Mouse (Mus musculus): Measurements from ENCODE around the gene Mgat5. TPM values are rescaled to one million over a fixed set of nuclear protein-coding genes. Genes with fewer than 3 reads are reported as not detected.

Gene Mgat5
- polyA plus RNA-seq, 1 experiment = 3.6 TPM

GRCm38 (mm10) chr1:127418916-127419575 lies 214.2 kb downstream of the Mgat5 start:
- H3ac ChIP-seq (ENCODE audit: control insufficient read depth, insufficient read length, low read depth) = no peak overlapping the region
- H3K79me2 ChIP-seq (ENCODE audit: control insufficient read depth, insufficient read depth) = no peaks in the 10 kb centered on the region
- H3K79me3 ChIP-seq (ENCODE audit: low read depth) = no peaks in the 10 kb centered on the region
- H3K36me3 ChIP-seq (ENCODE audit: control insufficient read depth, insufficient read depth) = no peaks in the 10 kb centered on the region
- no peak for TF ChIP-seq USF1 (IDR thresholded peaks at IDR 0.05; ENCODE audit: low read depth)
- TF ChIP-seq CTCF (IDR thresholded peaks at IDR 0.05; ENCODE audit: control insufficient read depth, insufficient read depth, insufficient read length) = no peak
- no peak for TF ChIP-seq CEBPB (IDR thresholded peaks at IDR 0.05; ENCODE audit: low read depth)
- TF ChIP-seq MYOD1 (IDR thresholded peaks at IDR 0.05; ENCODE audit: control insufficient read depth, insufficient read length, low read depth) = no peak
- no peak for TF ChIP-seq MYOG (IDR thresholded peaks at IDR 0.05; ENCODE audit: control insufficient read depth, extremely low read depth, insufficient read length)
- TF ChIP-seq FOSL1 (IDR thresholded peaks at IDR 0.05; ENCODE audit: insufficient read depth, low read length, poor library complexity, severe bottlenecking) = no peak
- no peak for TF ChIP-seq MAX (IDR thresholded peaks at IDR 0.05)
- no peak overlapping the region for H3K4me3 ChIP-seq (ENCODE audit: insufficient read depth, poor library complexity, severe bottlenecking)
- H3K27me3 ChIP-seq (ENCODE audit: control insufficient read depth, insufficient read depth, insufficient read length) = no peaks in the 10 kb centered on the region

- Histone ChIP-seq H3K36me3 (ENCODE audit: control insufficient read depth, insufficient read depth) (no peaks in the 10 kb centered on the region), H3K79me3 (ENCODE audit: low read depth) (no peaks in the 10 kb centered on the region), H3K27me3 (ENCODE audit: control insufficient read depth, insufficient read depth, insufficient read length) (no peaks in the 10 kb centered on the region), H3K79me2 (ENCODE audit: control insufficient read depth, insufficient read depth) (no peaks in the 10 kb centered on the region), H3ac (ENCODE audit: control insufficient read depth, insufficient read length, low read depth) (no peak overlapping the region), H3K4me3 (ENCODE audit: insufficient read depth, poor library complexity, severe bottlenecking) (no peak overlapping the region)
- TF ChIP-seq CEBPB (IDR thresholded peaks at IDR 0.05; ENCODE audit: low read depth) (no peak), MAX (IDR thresholded peaks at IDR 0.05) (no peak), CTCF (IDR thresholded peaks at IDR 0.05; ENCODE audit: control insufficient read depth, insufficient read depth, insufficient read length) (no peak), MYOG (IDR thresholded peaks at IDR 0.05; ENCODE audit: control insufficient read depth, extremely low read depth, insufficient read length) (no peak), FOSL1 (IDR thresholded peaks at IDR 0.05; ENCODE audit: insufficient read depth, low read length, poor library complexity, severe bottlenecking) (no peak), USF1 (IDR thresholded peaks at IDR 0.05; ENCODE audit: low read depth) (no peak), MYOD1 (IDR thresholded peaks at IDR 0.05; ENCODE audit: control insufficient read depth, insufficient read length, low read depth) (no peak)
Measured at GRCm38 (mm10) chr1:127419581-127419980, 214.8 kb downstream of the Mgat5 start.

- Histone ChIP-seq H3ac (ENCODE audit: control insufficient read depth, insufficient read length, low read depth) (no peak overlapping the region), H3K36me3 (ENCODE audit: control insufficient read depth, insufficient read depth) (no peaks in the 10 kb centered on the region), H3K27me3 (ENCODE audit: control insufficient read depth, insufficient read depth, insufficient read length) (no peaks in the 10 kb centered on the region), H3K79me2 (ENCODE audit: control insufficient read depth, insufficient read depth) (no peaks in the 10 kb centered on the region), H3K79me3 (ENCODE audit: low read depth) (no peaks in the 10 kb centered on the region), H3K4me3 (ENCODE audit: insufficient read depth, poor library complexity, severe bottlenecking) (no peak overlapping the region)
- TF ChIP-seq MYOD1 (IDR thresholded peaks at IDR 0.05; ENCODE audit: control insufficient read depth, insufficient read length, low read depth) = no peak
- no peak for TF ChIP-seq CTCF (IDR thresholded peaks at IDR 0.05; ENCODE audit: control insufficient read depth, insufficient read depth, insufficient read length)
- no peak for TF ChIP-seq MYOG (IDR thresholded peaks at IDR 0.05; ENCODE audit: control insufficient read depth, extremely low read depth, insufficient read length)
- TF ChIP-seq MAX (IDR thresholded peaks at IDR 0.05) = no peak
- no peak for TF ChIP-seq USF1 (IDR thresholded peaks at IDR 0.05; ENCODE audit: low read depth)
- no peak for TF ChIP-seq FOSL1 (IDR thresholded peaks at IDR 0.05; ENCODE audit: insufficient read depth, low read length, poor library complexity, severe bottlenecking)
- no peak for TF ChIP-seq CEBPB (IDR thresholded peaks at IDR 0.05; ENCODE audit: low read depth)
Measured at GRCm38 (mm10) chr1:127420383-127420782, 215.6 kb downstream of the Mgat5 start.

GRCm38 (mm10) chr1:127420795-127421194 lies 216.0 kb downstream of the Mgat5 start:
- Histone ChIP-seq H3K36me3 (ENCODE audit: control insufficient read depth, insufficient read depth) (no peaks in the 10 kb centered on the region), H3K79me3 (ENCODE audit: low read depth) (no peaks in the 10 kb centered on the region), H3K79me2 (ENCODE audit: control insufficient read depth, insufficient read depth) (no peaks in the 10 kb centered on the region), H3K27me3 (ENCODE audit: control insufficient read depth, insufficient read depth, insufficient read length) (no peaks in the 10 kb centered on the region), H3K4me3 (ENCODE audit: insufficient read depth, poor library complexity, severe bottlenecking) (no peak overlapping the region), H3ac (ENCODE audit: control insufficient read depth, insufficient read length, low read depth) (no peak overlapping the region)
- no peak for TF ChIP-seq MAX (IDR thresholded peaks at IDR 0.05)
- no peak for TF ChIP-seq USF1 (IDR thresholded peaks at IDR 0.05; ENCODE audit: low read depth)
- TF ChIP-seq MYOG (IDR thresholded peaks at IDR 0.05; ENCODE audit: control insufficient read depth, extremely low read depth, insufficient read length) = no peak
- no peak for TF ChIP-seq MYOD1 (IDR thresholded peaks at IDR 0.05; ENCODE audit: control insufficient read depth, insufficient read length, low read depth)
- no peak for TF ChIP-seq FOSL1 (IDR thresholded peaks at IDR 0.05; ENCODE audit: insufficient read depth, low read length, poor library complexity, severe bottlenecking)
- TF ChIP-seq CTCF (IDR thresholded peaks at IDR 0.05; ENCODE audit: control insufficient read depth, insufficient read depth, insufficient read length) = no peak
- no peak for TF ChIP-seq CEBPB (IDR thresholded peaks at IDR 0.05; ENCODE audit: low read depth)

GRCm38 (mm10) chr1:127422565-127422964 lies 217.8 kb downstream of the Mgat5 start:
- H3K79me3 ChIP-seq (ENCODE audit: low read depth) = no peaks in the 10 kb centered on the region
- H3K27me3 ChIP-seq (ENCODE audit: control insufficient read depth, insufficient read depth, insufficient read length) = no peaks in the 10 kb centered on the region
- no peak overlapping the region for H3K4me3 ChIP-seq (ENCODE audit: insufficient read depth, poor library complexity, severe bottlenecking)
- H3ac ChIP-seq (ENCODE audit: control insufficient read depth, insufficient read length, low read depth) = no peak overlapping the region
- H3K79me2 ChIP-seq (ENCODE audit: control insufficient read depth, insufficient read depth) = no peaks in the 10 kb centered on the region
- TF ChIP-seq CEBPB (IDR thresholded peaks at IDR 0.05; ENCODE audit: low read depth) = no peak
- TF ChIP-seq FOSL1 (IDR thresholded peaks at IDR 0.05; ENCODE audit: insufficient read depth, low read length, poor library complexity, severe bottlenecking) = no peak
- no peaks in the 10 kb centered on the region for H3K36me3 ChIP-seq (ENCODE audit: control insufficient read depth, insufficient read depth)

- Histone ChIP-seq H3K4me3 (ENCODE audit: insufficient read depth, poor library complexity, severe bottlenecking) (no peak overlapping the region), H3K79me2 (ENCODE audit: control insufficient read depth, insufficient read depth) (no peaks in the 10 kb centered on the region), H3K36me3 (ENCODE audit: control insufficient read depth, insufficient read depth) (no peaks in the 10 kb centered on the region), H3K27me3 (ENCODE audit: control insufficient read depth, insufficient read depth, insufficient read length) (no peaks in the 10 kb centered on the region), H3ac (ENCODE audit: control insufficient read depth, insufficient read length, low read depth) (no peak overlapping the region), H3K79me3 (ENCODE audit: low read depth) (no peaks in the 10 kb centered on the region)
- TF ChIP-seq CTCF (IDR thresholded peaks at IDR 0.05; ENCODE audit: control insufficient read depth, insufficient read depth, insufficient read length) = no peak
- no peak for TF ChIP-seq MYOD1 (IDR thresholded peaks at IDR 0.05; ENCODE audit: control insufficient read depth, insufficient read length, low read depth)
- TF ChIP-seq CEBPB (IDR thresholded peaks at IDR 0.05; ENCODE audit: low read depth) = no peak
- TF ChIP-seq MYOG (IDR thresholded peaks at IDR 0.05; ENCODE audit: control insufficient read depth, extremely low read depth, insufficient read length) = no peak
- TF ChIP-seq FOSL1 (IDR thresholded peaks at IDR 0.05; ENCODE audit: insufficient read depth, low read length, poor library complexity, severe bottlenecking) = no peak
- TF ChIP-seq MAX (IDR thresholded peaks at IDR 0.05) = no peak
- no peak for TF ChIP-seq USF1 (IDR thresholded peaks at IDR 0.05; ENCODE audit: low read depth)
Measured at GRCm38 (mm10) chr1:127425021-127425532, 220.3 kb downstream of the Mgat5 start.
